Mouse (Mus musculus): ENCODE results near the gene Ceacam15.

Gene Ceacam15

DNA sequence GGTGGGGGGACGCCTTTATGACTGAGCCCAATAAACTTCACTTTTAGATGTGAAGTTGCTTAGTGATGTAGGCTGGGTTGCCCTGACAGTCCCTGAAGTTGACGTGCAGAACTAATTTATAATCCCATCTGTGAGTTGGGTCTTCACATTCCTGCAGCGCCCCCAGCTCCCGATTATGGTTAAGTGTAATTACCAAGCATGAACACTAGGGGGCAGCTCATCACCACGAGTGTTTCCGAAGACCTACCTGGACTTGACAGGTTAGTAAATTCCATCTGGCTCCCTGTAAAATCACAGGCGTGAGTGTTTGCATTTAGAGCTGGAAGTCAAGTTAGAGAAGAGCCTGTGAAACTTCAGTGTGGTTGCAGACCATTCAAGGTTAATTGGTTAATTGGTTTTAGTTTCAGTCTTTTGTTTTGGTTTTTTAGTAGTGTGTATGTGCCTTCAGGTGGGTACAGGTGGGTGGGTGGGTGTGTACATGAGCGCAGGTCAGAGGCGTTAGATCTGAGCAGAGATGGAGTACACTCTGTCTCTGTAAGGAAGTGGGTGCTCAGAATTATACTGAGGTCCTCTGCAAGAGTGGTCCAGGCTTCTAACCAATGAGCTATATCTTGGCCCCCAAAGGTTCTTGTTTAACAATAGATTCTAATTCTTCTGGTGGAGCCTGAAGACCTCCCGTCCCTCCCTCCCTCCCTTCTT, 45.8 kb downstream of the Ceacam15 start:
- DNase-seq: peak; percentile 56

- peak; percentile 80 for DNase-seq
Observed at GRCm38 (mm10) chr7:16628096-16628771, 47.3 kb downstream of the Ceacam15 start.

DNA sequence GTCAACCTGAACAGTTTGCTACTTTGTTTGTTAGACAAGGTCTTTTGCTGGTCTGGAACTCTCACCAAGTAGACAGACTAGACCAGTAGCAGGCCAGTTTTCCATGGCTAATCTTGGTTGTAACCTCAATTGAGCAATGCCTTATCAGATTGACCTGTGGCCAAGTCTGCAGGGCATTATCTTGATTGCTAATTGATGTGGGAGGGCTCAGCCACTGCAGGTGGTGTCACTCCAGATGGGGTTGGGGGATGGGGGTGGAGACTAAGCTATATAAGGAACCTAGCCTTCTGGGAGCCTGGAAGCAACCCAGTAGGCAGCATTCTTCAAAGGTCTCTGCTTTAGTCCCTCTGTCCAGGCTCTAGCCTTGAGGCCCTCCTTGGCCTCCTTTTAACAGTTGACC, 51.8 kb downstream of the Ceacam15 start:
- DNase-seq: no peak

DNA sequence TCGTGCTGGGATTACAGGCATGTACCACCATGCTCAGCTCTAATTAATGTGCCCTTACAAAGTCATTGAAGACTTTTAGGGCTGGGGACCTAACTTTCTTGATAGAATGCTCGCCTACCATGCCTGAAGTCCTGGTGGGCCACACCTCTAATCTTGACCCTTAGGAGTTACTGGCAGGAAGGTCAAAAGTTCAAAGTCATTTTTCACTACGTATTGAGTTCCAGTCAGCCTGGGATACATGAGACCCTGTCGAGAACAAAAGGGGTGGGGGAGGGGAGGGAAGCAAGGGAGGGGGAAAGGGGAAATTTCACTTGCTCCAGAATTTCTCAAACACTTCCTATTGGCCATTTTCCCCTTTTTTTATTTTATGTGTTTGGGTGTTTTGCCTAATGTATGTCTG, 52.4 kb downstream of the Ceacam15 start:
- DNase-seq: no peak
